Mouse (Mus musculus): ENCODE results near the gene Spata25. TPM values are rescaled to one million over a fixed set of nuclear protein-coding genes. Genes with fewer than 3 reads are reported as not detected.
A peak's percentile ranks its signal among the peaks of the same experiment; 100 is the strongest.

Spata25 gene
- polyA plus RNA-seq, 1 experiment, result 0.25 TPM

- TF ChIP-seq CTCF (IDR thresholded peaks at IDR 0.05; ENCODE audit: borderline replicate concordance, insufficient read depth, low read depth, low read length) (no peak), POLR2A (IDR thresholded peaks at IDR 0.05; ENCODE audit: borderline replicate concordance, insufficient read depth, low read length) (no peak)
- Histone ChIP-seq H3K27me3 (ENCODE audit: control insufficient read depth, insufficient read depth, low read length) (no peaks in the 10 kb centered on the region), H3K4me1 (ENCODE audit: control insufficient read depth, insufficient read depth, low read length) (peaks cover 27% of the 10 kb centered on the region), H3K4me3 (replicated peaks; ENCODE audit: insufficient read depth, low read depth, low read length) (no peak overlapping the region), H3K27ac (ENCODE audit: insufficient read depth, low read length) (peak overlapping the region; percentile 8; the same call in 1 of the 2 replicates)
- DNase-seq, result peak; percentile 73 to 74
- 16% methylated on average over 18 of the region's 18 CpGs for WGBS
These were observed 36.5 kb downstream of the Spata25 start for GRCm38 (mm10) chr2:164791841-164792261.

DNA sequence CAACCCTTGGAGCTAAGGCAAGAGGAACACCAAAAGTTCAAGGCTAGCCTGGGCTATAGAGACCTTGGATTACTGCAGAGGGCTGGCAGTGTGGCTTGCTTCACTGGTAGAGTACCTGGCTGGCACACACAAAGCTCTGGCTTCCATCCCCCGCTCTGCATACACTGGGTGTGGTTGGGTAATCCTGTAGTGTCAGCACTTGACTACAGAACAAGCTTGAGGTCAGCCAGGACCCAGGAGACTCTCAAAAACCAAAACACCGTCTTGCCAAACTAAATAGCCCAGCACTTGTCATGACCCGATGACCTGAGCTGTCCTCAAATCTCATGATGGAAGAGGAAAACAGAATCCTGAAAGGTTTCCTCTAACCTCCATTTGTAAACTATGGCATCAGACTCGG, 37.9 kb downstream of the Spata25 start:
- H3K27ac ChIP-seq (ENCODE audit: insufficient read depth, low read length), result no peak overlapping the region
- H3K27me3 ChIP-seq (ENCODE audit: control insufficient read depth, insufficient read depth, low read length), result no peaks in the 10 kb centered on the region
- no peak for DNase-seq
- 81% methylated on average over 4 of the region's 4 CpGs for WGBS
- peaks cover 27% of the 10 kb centered on the region for H3K4me1 ChIP-seq (ENCODE audit: control insufficient read depth, insufficient read depth, low read length)
- no peak overlapping the region for H3K4me3 ChIP-seq (replicated peaks; ENCODE audit: insufficient read depth, low read depth, low read length)
- no peak for TF ChIP-seq CTCF (IDR thresholded peaks at IDR 0.05; ENCODE audit: borderline replicate concordance, insufficient read depth, low read depth, low read length)
- no peak for TF ChIP-seq POLR2A (IDR thresholded peaks at IDR 0.05; ENCODE audit: borderline replicate concordance, insufficient read depth, low read length)

- no peak overlapping the region for H3K27ac ChIP-seq (ENCODE audit: insufficient read depth, low read length)
- no peak for DNase-seq
- H3K4me1 ChIP-seq (ENCODE audit: control insufficient read depth, insufficient read depth, low read length), result peaks cover 25% of the 10 kb centered on the region
- TF ChIP-seq CTCF (IDR thresholded peaks at IDR 0.05; ENCODE audit: borderline replicate concordance, insufficient read depth, low read depth, low read length) (no peak), POLR2A (IDR thresholded peaks at IDR 0.05; ENCODE audit: borderline replicate concordance, insufficient read depth, low read length) (no peak)
- WGBS, result 71% methylated on average over 4 of the region's 4 CpGs
- no peaks in the 10 kb centered on the region for H3K27me3 ChIP-seq (ENCODE audit: control insufficient read depth, insufficient read depth, low read length)
- no peak overlapping the region for H3K4me3 ChIP-seq (replicated peaks; ENCODE audit: insufficient read depth, low read depth, low read length)
These were observed 39.9 kb downstream of the Spata25 start for GRCm38 (mm10) chr2:164788411-164788810.

- WGBS, result 76% methylated on average over 10 of the region's 10 CpGs
- H3K27ac ChIP-seq (ENCODE audit: insufficient read depth, low read length), result no peak overlapping the region; the same call in 1 of the 2 replicates
- TF ChIP-seq CTCF (IDR thresholded peaks at IDR 0.05; ENCODE audit: borderline replicate concordance, insufficient read depth, low read depth, low read length) (no peak), POLR2A (IDR thresholded peaks at IDR 0.05; ENCODE audit: borderline replicate concordance, insufficient read depth, low read length) (no peak)
- H3K27me3 ChIP-seq (ENCODE audit: control insufficient read depth, insufficient read depth, low read length), result no peaks in the 10 kb centered on the region
- DNase-seq, result no peak
- no peak overlapping the region for H3K4me3 ChIP-seq (replicated peaks; ENCODE audit: insufficient read depth, low read depth, low read length)
- peaks cover 20% of the 10 kb centered on the region for H3K4me1 ChIP-seq (ENCODE audit: control insufficient read depth, insufficient read depth, low read length)
These were observed 40.6 kb downstream of the Spata25 start for GRCm38 (mm10) chr2:164787779-164788178.

- H3K4me3 ChIP-seq (replicated peaks; ENCODE audit: insufficient read depth, low read depth, low read length), result peak overlapping the region; percentile 61
- TF ChIP-seq CTCF (IDR thresholded peaks at IDR 0.05; ENCODE audit: borderline replicate concordance, insufficient read depth, low read depth, low read length), result no peak
- TF ChIP-seq POLR2A (IDR thresholded peaks at IDR 0.05; ENCODE audit: borderline replicate concordance, insufficient read depth, low read length), result no peak
- H3K4me1 ChIP-seq (ENCODE audit: control insufficient read depth, insufficient read depth, low read length), result peaks cover 14% of the 10 kb centered on the region
- no peaks in the 10 kb centered on the region for H3K27me3 ChIP-seq (ENCODE audit: control insufficient read depth, insufficient read depth, low read length)
- peak in 1 of 2 experiments; percentile 42 for DNase-seq
- peak overlapping the region; percentile 78; the same call in 1 of the 2 replicates for H3K27ac ChIP-seq (ENCODE audit: insufficient read depth, low read length)
- WGBS, result 89% methylated on average over 3 of the region's 3 CpGs
These were observed 41.3 kb downstream of the Spata25 start for GRCm38 (mm10) chr2:164787032-164787431.

- WGBS, result 9% methylated on average over 15 of the region's 15 CpGs
- TF ChIP-seq CTCF (IDR thresholded peaks at IDR 0.05; ENCODE audit: borderline replicate concordance, insufficient read depth, low read depth, low read length) (no peak), POLR2A (IDR thresholded peaks at IDR 0.05; ENCODE audit: borderline replicate concordance, insufficient read depth, low read length) (no peak)
- no peak for DNase-seq
- Histone ChIP-seq H3K4me3 (replicated peaks; ENCODE audit: insufficient read depth, low read depth, low read length) (peak overlapping the region; percentile 61), H3K27ac (ENCODE audit: insufficient read depth, low read length) (peak overlapping the region; percentile 78), H3K4me1 (ENCODE audit: control insufficient read depth, insufficient read depth, low read length) (peaks cover 11% of the 10 kb centered on the region), H3K27me3 (ENCODE audit: control insufficient read depth, insufficient read depth, low read length) (no peaks in the 10 kb centered on the region)
These were observed 41.9 kb downstream of the Spata25 start for GRCm38 (mm10) chr2:164786388-164786885.

- peak; percentile 92 to 95 for DNase-seq
These were observed 42.6 kb downstream of the Spata25 start, which contains the start of gene Snx21 for GRCm38 (mm10) chr2:164785481-164786387. Gene Snx21 (plus strand): TSS chr2:164785823.

More at GRCm38 (mm10) chr2:164785481-164786387, 42.6 kb downstream of the Spata25 start, which contains the start of gene Snx21:
- TF ChIP-seq CTCF (IDR thresholded peaks at IDR 0.05; ENCODE audit: borderline replicate concordance, insufficient read depth, low read depth, low read length) (no peak), POLR2A (IDR thresholded peaks at IDR 0.05; ENCODE audit: borderline replicate concordance, insufficient read depth, low read length) (peak; percentile 54; the same call in 1 of the 2 replicates)
- WGBS, result 1% methylated on average over 89 of the region's 89 CpGs
- Histone ChIP-seq H3K27me3 (ENCODE audit: control insufficient read depth, insufficient read depth, low read length) (no peaks in the 10 kb centered on the region), H3K4me3 (replicated peaks; ENCODE audit: insufficient read depth, low read depth, low read length) (peak within 1 kb of the TSS; percentile 61), H3K27ac (ENCODE audit: insufficient read depth, low read length) (peak within 1 kb of the TSS; percentile 78), H3K4me1 (ENCODE audit: control insufficient read depth, insufficient read depth, low read length) (peaks cover 8% of the 10 kb centered on the region)

All from cerebellum, adult 2 months (tissue).